In genomic region chr6:71088992-71089391, GRCm38 (mm10) we compare ENCODE assay signal across 10 mouse cellular contexts.
"Had no signal": no experiment of that assay in that cellular context is flagged by ENCODE, and none has a peak within 500 bp of the region (broad histone marks: within the 10 kb centered on the region; RNA-seq: fewer than 3 reads in every experiment).

No protein-coding gene starts in this region.

- H3K4me2 ChIP-seq: liver, embryonic 13.5 days; midbrain, embryonic 13.5 days had no signal

- H3K4me1 ChIP-seq: liver, embryonic 13.5 days; midbrain, embryonic 13.5 days had no signal

- H3K9me3 ChIP-seq: liver, embryonic 13.5 days had no signal

- H3K36me3 ChIP-seq: liver, embryonic 13.5 days; midbrain, embryonic 13.5 days had no signal

- H3K27me3 ChIP-seq: liver, embryonic 13.5 days; midbrain, embryonic 13.5 days had no signal

- H3K27ac ChIP-seq: liver, embryonic 13.5 days; midbrain, embryonic 13.5 days had no signal

- H3K4me3 ChIP-seq: liver, embryonic 13.5 days; midbrain, embryonic 13.5 days had no signal

- H3K9ac ChIP-seq: liver, embryonic 13.5 days; liver, postnatal 0 days; midbrain, embryonic 13.5 days had no signal

- DNase-seq: kidney, adult 8-10 months; kidney, postnatal 4 days; left cerebral cortex, postnatal 4 days; liver, embryonic 13.5 days; liver, postnatal 0 days; right cerebral cortex, postnatal 25 days; thymus, adult 18-20 months; thymus, postnatal 14 days had no signal

- ATAC-seq: intestine, embryonic 16.5 days; liver, postnatal 0 days; midbrain, embryonic 13.5 days had no signal
